Comparison of ENCODE assay signal across 10 mouse cellular contexts in genomic region chr5:108485239-108485638, GRCm38 (mm10). TPM values are rescaled to one million over a fixed set of nuclear protein-coding genes. Genes with fewer than 3 reads are reported as not detected.
DNase-seq lines count a peak whose midpoint lies in the region; ATAC-seq lines count a peak whose summit lies in the region.
"Had no signal": no experiment of that assay in that cellular context is flagged by ENCODE, and none has a peak within 500 bp of the region (broad histone marks: within the 10 kb centered on the region; RNA-seq: fewer than 3 reads in every experiment).

No protein-coding gene starts in this region.

- intact Hi-C loops in left cerebral cortex, postnatal 4 days (cut with DNase I) = no loop called here
- intact Hi-C loops in left cerebral cortex, postnatal 36 days (cut with DNase I) = no loop called here

- H3K4me2 ChIP-seq in limb, embryonic 11.5 days (ENCODE audit: low read depth, severe bottlenecking) = no peak overlapping the region
- H3K4me2 ChIP-seq: heart, embryonic 13.5 days had no signal

- no peak overlapping the region for H3K27ac ChIP-seq in limb, embryonic 11.5 days (replicated peaks; ENCODE audit: low read depth, low read length)
- H3K27ac ChIP-seq: heart, embryonic 13.5 days had no signal

- no peak overlapping the region for H3K4me3 ChIP-seq in limb, embryonic 11.5 days (ENCODE audit: low read depth, low read length)
- H3K4me3 ChIP-seq: heart, embryonic 13.5 days; megakaryocyte, embryonic 14.5 days had no signal

- no peak overlapping the region for H3K9ac ChIP-seq in limb, embryonic 11.5 days (ENCODE audit: low read length)
- H3K9ac ChIP-seq: heart, embryonic 13.5 days had no signal

- peak; percentile 29 for DNase-seq in left cerebral cortex, postnatal 4 days
- no peak for DNase-seq in left cerebral cortex, postnatal 36 days (ENCODE audit: low spot score in 2 of 2)
- DNase-seq in R1 (ENCODE audit: low read depth, low spot score) = peak; percentile 47
- peak; percentile 52 for DNase-seq in cerebellum, adult 9-11 months
- peak; percentile 49 for DNase-seq in limb, embryonic 11.5 days (ENCODE audit: low spot score)
- peak; percentile 55 for DNase-seq in retina, postnatal 1 day
- DNase-seq in gastrocnemius, postnatal 25 days = no peak
- no peak for DNase-seq in gastrocnemius, adult 18-20 months (ENCODE audit: low spot score)

- no peaks in the 10 kb centered on the region for H3K27me3 ChIP-seq in limb, embryonic 11.5 days (ENCODE audit: control insufficient read depth, insufficient read depth, low read length)
- H3K27me3 ChIP-seq: heart, embryonic 13.5 days; megakaryocyte, embryonic 14.5 days had no signal

- no peak for ATAC-seq in limb, embryonic 11.5 days (ENCODE audit: insufficient number of reproducible peaks, low FRiP score, low TSS enrichment, low read depth)

- WGBS in limb, embryonic 11.5 days = 94% methylated on average over 2 of the region's 2 CpGs

- H3K36me3 ChIP-seq in limb, embryonic 11.5 days (ENCODE audit: control insufficient read depth, insufficient read depth, low read length) = peaks cover 16% of the 10 kb centered on the region; the same call in 1 of the 2 replicates

- no peaks in the 10 kb centered on the region for H3K4me1 ChIP-seq in limb, embryonic 11.5 days (ENCODE audit: control insufficient read depth, insufficient read depth, low read length)
- H3K4me1 ChIP-seq: heart, embryonic 13.5 days had no signal

- H3K9me3 ChIP-seq in limb, embryonic 11.5 days (ENCODE audit: control insufficient read depth, low read length) = no peaks in the 10 kb centered on the region
- H3K9me3 ChIP-seq: heart, embryonic 13.5 days; megakaryocyte, embryonic 14.5 days had no signal

RNA-seq across cellular contexts. Expression of gene Pcgf3, which starts 24.2 kb away (rescaled TPM):
- total RNA-seq in left cerebral cortex, postnatal 4 days (2021) = 10 to 100 TPM; 82.2 to 94.3 TPM
- 10 to 100 TPM; 51.8 to 56.5 TPM for total RNA-seq in left cerebral cortex, postnatal 36 days (2021)
- polyA plus RNA-seq in limb, embryonic 11.5 days (2014; fragmentation: Nextera tagmentation; extraction: Ambion mirVana) = 29.1 TPM in 2 replicates
- 10 to 100 TPM; 30.9 to 39.5 TPM for total RNA-seq in gastrocnemius, postnatal 25 days (2021)
- total RNA-seq in gastrocnemius, adult 18-20 months (2021) = 10 to 100 TPM; 33.8 to 35.9 TPM

RNA-seq across cellular contexts. Expression of gene Mfsd7a, which starts 36.5 kb away (rescaled TPM):
- total RNA-seq in left cerebral cortex, postnatal 4 days (2021) = under 1 TPM; 0.20 to 0.32 TPM
- total RNA-seq in left cerebral cortex, postnatal 36 days (2021) = under 1 TPM; 0.94 to 0.97 TPM
- polyA plus RNA-seq in limb, embryonic 11.5 days (2014; fragmentation: Nextera tagmentation; extraction: Ambion mirVana) = 0.15 and 0.31 TPM in 2 replicates
- total RNA-seq in gastrocnemius, postnatal 25 days (2021) = under 1 TPM; 0.67 to 0.95 TPM
- total RNA-seq in gastrocnemius, adult 18-20 months (2021) = 1 to 10 TPM in 1 of 2 experiments, under 1 TPM in 1; 0.84 to 1.7 TPM

RNA-seq across cellular contexts. Expression of gene Atp5k, which starts 51.0 kb away (rescaled TPM):
- total RNA-seq in left cerebral cortex, postnatal 4 days (2021) = 100 to 1,000 TPM; 184 to 214 TPM
- 100 to 1,000 TPM; 230 to 258 TPM for total RNA-seq in left cerebral cortex, postnatal 36 days (2021)
- 470 and 484 TPM in 2 replicates for polyA plus RNA-seq in limb, embryonic 11.5 days (2014; fragmentation: Nextera tagmentation; extraction: Ambion mirVana)
- total RNA-seq in gastrocnemius, postnatal 25 days (2021) = 100 to 1,000 TPM; 764 to 791 TPM
- 100 to 1,000 TPM; 765 to 857 TPM for total RNA-seq in gastrocnemius, adult 18-20 months (2021)

Comparison
In these comparisons a context has a peak if more than half of its experiments do, and no peak if none do; other contexts are left out.
1. DNase-seq: peak in left cerebral cortex, postnatal 4 days (single experiment), R1 (single experiment), cerebellum, adult 9-11 months (single experiment), limb, embryonic 11.5 days (single experiment) and retina, postnatal 1 day (single experiment); none in left cerebral cortex, postnatal 36 days (0 of 2), gastrocnemius, postnatal 25 days (single experiment) and gastrocnemius, adult 18-20 months (single experiment).